Mouse (Mus musculus): ENCODE measurements around the gene Tmeff2.
"Not testable (repeated sequence)": the region's sequence is repeated elsewhere in the genome, so short reads cannot be mapped to it uniquely, and the experiment has no call there.

Tmeff2 gene

GRCm38 (mm10) chr1:50900386-50900785, at the start of gene Tmeff2:
TSS of gene Tmeff2 (plus strand) at chr1:50900647.
- not testable (repeated sequence) for DNase-seq

- no peak for DNase-seq
Measured at GRCm38 (mm10) chr1:50861515-50861914, 38.9 kb upstream of the Tmeff2 start.

DNA sequence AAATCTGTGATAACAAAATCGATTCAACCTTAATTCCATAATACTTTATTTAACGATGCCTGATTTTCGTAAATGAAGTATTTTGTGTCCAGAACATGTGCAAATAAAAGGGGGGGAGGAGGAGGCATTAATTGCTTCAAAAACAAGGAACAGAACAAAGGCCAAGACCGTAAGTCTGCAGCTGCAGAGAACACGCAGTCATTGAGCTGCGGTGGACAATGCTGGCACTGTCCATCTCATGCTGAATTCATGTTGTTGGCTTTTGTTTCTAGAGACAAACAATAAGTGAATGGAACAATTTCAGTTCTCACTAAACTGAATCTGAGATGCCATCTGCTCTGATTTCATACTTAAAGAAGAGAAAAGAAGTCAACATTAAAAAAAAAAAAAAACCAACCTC, 2.8 kb upstream of the Tmeff2 start:
- no peak for DNase-seq

DNA sequence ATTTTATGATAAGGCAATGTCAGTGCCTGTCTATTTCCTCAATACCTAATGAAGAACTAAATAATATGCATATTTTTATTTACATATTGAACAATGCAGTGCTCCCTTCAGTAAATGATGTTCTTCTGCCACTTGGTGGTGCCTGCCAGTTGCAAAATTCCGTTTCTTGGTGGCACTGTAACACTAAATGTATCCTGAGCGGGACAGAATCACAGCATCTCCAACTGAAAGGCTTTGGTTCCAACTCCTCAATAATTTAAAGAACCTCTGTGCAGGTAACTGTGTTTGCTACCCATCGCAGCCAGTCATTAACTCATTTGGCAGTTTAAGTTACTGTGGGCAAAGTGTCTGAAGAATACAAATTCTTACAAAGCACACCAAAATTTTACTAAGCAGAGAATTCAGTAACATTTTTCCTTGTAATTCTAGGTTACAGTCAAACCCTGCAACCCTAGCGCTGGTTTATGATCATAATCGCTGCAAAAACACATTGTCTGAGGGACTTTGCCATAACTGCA, 24.4 kb downstream of the Tmeff2 start:
- DNase-seq, result no peak

GRCm38 (mm10) chr1:50925356-50925921, 25.0 kb downstream of the Tmeff2 start:
- no peak for DNase-seq

DNA sequence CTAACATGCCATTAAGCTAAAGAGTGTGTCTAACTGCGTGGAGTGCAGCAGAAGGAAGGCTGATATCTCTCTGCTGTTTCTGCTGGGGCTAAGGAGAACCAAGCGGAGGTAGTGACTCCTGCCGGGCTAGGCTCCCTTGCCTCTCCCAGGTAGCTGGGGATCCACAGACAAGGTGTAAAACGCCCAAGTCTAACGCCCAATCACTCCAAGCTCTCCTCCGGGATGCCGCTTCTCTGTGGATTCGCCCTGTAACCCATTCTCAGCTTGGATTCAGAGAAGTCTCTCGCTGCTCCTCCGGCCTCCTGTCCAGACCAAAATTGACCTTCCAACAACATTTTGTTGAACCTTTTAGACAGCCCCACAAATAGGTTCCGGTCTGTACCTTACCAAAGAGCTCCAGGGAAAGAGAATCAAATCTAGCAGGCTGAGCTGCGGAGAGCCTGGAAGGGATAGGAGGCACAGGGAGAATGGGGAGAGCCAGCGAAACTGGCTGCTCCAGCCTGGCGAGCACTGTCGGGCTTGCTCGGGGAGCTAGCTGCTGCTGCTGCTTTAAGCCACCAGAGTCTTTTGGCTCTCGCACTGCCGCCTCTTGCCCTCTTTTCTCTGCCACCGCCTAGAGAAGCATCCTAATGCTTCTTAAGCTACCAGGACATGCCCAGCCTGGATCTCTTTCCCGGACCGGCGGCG, 26.1 kb downstream of the Tmeff2 start:
- no peak for DNase-seq

- DNase-seq, result peak; percentile 64
Measured at GRCm38 (mm10) chr1:50927077-50927611, 26.7 kb downstream of the Tmeff2 start.

- DNase-seq, result no peak
Measured at GRCm38 (mm10) chr1:50927679-50928187, 27.3 kb downstream of the Tmeff2 start.

- no peak for DNase-seq
Measured at GRCm38 (mm10) chr1:50928776-50929175, 28.3 kb downstream of the Tmeff2 start.

DNA sequence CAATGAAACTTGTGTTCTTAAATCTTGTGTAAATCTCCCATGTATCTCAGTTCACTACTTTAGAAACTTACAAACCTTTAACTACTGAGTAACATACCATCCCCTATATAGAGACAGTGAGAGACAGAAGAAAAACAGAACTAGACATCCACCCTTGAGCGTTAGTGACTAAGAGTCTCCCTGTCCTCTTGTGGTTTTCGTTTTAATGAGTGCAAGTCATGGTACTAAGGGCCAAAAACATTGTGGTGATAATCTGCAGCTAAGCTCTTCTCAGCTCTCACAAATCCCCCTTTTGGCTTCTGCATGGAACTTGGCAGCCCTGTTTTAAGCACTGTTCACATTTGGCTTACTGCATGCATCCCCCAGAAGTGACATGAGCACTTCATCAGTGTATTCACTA, 34.6 kb downstream of the Tmeff2 start:
- no peak for DNase-seq

DNA sequence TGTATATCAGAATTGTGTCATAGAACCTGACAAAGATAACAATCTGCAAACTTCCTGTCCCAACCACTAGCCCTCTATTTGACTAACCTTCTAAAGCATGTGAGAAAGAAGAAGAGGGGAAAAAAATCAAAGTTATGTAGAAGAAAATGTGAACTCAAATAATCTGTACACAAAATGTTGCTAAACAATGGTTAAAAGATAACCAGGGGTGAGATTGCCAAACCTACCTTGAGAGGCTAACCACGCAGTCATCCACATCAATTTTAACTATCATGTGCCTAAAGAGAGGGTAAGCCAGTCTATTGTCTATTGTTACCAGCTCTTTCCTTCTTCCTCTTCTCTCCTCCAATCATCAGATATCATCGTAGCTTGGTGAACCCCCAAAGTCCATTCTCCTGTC, 35.0 kb downstream of the Tmeff2 start:
- no peak for DNase-seq

- no peak for DNase-seq
Measured at GRCm38 (mm10) chr1:50940131-50941039, 39.9 kb downstream of the Tmeff2 start.

DNA sequence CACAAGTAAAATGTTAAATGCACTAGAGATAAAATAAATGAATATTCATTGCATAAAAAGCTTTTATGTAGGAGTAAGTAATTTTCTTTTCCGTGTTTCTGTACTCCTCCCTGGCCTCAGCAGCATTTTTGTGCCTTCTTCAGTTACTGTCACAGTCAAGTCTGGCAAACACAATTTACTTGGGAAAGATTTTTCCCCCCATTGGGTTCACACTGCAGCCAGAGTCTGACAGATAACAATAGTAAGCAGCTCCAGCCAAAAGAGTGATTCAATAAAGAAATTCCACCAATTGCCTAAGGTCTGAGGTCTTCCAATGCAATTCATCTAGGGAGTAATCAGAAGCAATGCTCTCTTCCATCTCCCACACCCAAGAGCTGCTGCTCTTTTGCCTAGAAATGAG, 48.1 kb downstream of the Tmeff2 start:
- no peak for DNase-seq

DNA sequence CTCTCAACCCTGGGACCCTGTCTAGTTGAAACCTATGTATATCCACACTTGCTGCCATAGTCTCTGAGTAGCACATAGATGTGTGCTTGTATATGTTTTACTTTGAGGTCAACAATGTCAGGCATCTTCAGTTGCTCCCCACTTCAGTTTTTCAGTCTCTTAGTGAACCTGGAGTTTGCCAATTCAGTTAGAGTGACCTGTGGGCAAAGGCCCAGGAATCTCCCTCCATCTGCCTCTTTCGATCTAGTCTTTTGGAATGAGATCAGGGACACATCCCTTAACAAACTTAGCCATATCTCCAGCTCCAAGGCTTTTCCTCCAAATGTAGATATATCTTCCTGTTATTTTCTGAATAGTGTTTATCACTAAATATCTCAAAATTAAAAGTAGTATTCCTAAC, 58.4 kb downstream of the Tmeff2 start:
- no peak for DNase-seq

GRCm38 (mm10) chr1:50961954-50962648, 61.7 kb downstream of the Tmeff2 start:
- peak; percentile 62 for DNase-seq

GRCm38 (mm10) chr1:50962649-50963000, 62.2 kb downstream of the Tmeff2 start:
- DNase-seq, result no peak

GRCm38 (mm10) chr1:50969685-50970084, 69.2 kb downstream of the Tmeff2 start:
- no peak for DNase-seq

DNA sequence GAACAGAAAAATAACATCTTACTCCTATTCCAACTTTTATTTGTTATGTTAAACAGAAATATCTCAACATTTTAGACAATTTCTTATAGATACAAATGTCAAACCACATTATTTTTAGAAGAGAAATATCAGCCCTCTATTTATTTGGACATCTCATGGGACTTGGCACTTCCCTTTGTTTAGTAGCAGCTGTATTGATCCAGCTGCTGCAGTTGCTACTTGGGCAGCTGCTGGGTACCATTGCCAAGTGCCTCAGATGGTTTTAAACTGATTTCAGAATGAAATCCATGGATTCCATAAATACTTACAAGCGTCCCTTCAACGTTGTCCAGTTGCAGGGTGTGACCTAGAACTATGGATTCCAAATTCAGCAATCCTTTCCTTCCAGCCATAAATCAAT, 70.4 kb downstream of the Tmeff2 start:
- DNase-seq, result no peak

DNA sequence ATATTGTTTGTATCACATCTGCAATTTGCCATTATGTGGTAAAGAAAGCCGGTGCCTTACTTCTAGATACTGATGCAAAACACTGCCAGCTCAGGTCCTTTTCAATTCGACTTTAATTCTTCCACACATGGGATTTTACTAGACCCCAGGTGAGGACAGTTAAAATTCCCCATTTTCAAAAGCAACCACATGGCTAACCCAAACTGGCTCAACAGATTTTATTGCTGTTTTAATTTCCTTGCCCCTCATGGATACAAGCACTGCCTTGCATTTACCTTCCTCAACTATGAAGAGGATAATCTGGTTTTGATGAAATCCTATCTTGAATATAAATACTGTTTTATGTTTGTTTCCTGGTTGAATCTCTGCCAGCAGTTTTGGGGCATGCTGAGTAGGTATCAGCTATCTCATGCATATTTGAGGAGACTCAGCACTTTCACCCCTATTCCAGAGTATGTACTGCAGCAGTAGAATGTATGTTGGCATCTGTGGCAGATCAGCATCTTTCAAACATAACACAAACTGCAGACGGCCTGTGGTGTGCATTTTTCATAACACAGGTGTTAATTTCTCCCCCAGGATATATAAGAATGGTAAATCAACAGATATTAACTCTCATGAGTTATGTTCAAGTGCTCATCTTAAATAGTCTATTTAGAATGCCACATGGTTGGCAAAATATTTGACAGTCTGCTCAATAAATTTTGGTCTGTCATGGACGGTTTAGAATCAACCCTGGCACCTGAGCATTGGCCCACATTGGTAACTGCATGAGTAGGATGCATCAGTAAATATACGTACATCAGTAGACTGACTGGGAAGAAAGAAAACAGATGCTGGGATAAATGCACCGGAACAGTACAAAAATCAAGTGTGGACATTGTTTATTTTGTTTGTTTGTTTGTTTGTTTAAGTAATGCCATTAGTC, 72.3 kb downstream of the Tmeff2 start:
- no peak for DNase-seq

DNA sequence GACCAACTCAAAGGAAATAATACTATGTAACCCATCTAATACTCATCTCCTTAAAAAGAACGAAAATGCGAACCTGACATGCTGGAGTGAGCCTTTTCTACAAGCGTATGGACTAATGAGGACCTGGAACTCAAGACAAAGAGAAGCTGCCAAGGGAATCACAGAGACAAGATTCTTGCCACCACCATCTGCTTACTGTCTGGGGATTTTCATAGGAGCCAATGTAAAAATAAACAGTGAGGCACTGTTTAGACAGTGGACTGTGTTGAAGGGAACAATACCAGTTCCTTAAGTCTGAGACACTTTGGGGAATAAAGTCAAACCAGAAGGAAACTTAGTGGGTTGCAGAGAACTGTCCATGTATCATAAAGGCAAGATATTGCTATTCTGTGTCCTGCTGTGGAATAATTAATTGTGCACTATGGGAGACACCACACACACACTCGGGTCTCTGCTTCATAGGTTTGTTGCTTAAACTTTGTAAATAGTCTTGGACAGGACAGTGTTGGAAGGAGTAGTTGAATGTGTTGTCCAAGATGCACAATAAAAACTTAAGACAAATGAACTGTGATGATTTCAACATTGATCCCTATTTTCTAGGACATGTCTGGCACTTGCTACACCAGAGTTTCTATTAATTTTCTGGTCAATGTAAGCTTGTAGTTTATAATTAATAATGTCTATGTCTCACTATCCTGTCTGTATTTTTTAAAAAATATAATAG, 79.1 kb downstream of the Tmeff2 start:
- no peak for DNase-seq

GRCm38 (mm10) chr1:50980591-50980990, 80.1 kb downstream of the Tmeff2 start:
- DNase-seq, result no peak
